Mouse (Mus musculus) MEL (cell line): Measurements from ENCODE around the gene Gfra1. TPM values are rescaled to one million over a fixed set of nuclear protein-coding genes. Genes with fewer than 3 reads are reported as not detected.

Source experiments
- DNase-seq: peaks from one replicate; pipeline ENCODE4 v3.0.0; 2011; ENCODE audit warnings: low read depth, low spot score
- H3K27ac ChIP-seq: 2 replicates; pipeline ENCODE4 v1.5.1; 2012; ENCODE audit warnings: low read depth, mild to moderate bottlenecking, control low read depth, low read length, moderate library complexity; ENCODE audit not compliant: control insufficient read depth
- H3K27me3 ChIP-seq, 2 experiments: fragments of 150-350 bp in 1 of 2; sonication (generic) in 1 of 2; 2 replicates each; pipeline ENCODE4 v1.6.1; 2012; ENCODE audit warnings: low read length in 2 of 2, mild to moderate bottlenecking in 2 of 2, improper control_type of control experiment in 1 of 2, moderate library complexity in 1 of 2; ENCODE audit not compliant: insufficient read depth in 2 of 2, control insufficient read depth in 1 of 2
- H3K36me3 ChIP-seq, 2 experiments: 2 replicates each; pipeline ENCODE4 v1.6.1; 2012 to 2014; ENCODE audit warnings: low read length in 2 of 2, improper control_type of control experiment in 1 of 2, inconsistent platforms in 1 of 2, mild to moderate bottlenecking in 1 of 2; ENCODE audit not compliant: insufficient read depth in 2 of 2, control insufficient read depth in 1 of 2
- H3K4me1 ChIP-seq, 2 experiments: fragments of 150-350 bp in 1 of 2; sonication (generic) in 1 of 2; 2 replicates each; pipeline ENCODE4 v1.6.1; 2012; ENCODE audit warnings: low read length in 2 of 2, improper control_type of control experiment in 1 of 2, mild to moderate bottlenecking in 1 of 2; ENCODE audit not compliant: insufficient read depth in 2 of 2, control insufficient read depth in 1 of 2
- H3K4me3 ChIP-seq, 2 experiments: fragments of 150-350 bp in 1 of 2; sonication (generic) in 1 of 2; 2 replicates each; pipeline ENCODE4 v1.5.1; 2012; ENCODE audit warnings: low read depth in 2 of 2, low read length in 2 of 2, mild to moderate bottlenecking in 2 of 2, moderate library complexity in 2 of 2, control low read depth in 1 of 2, improper control_type of control experiment in 1 of 2; ENCODE audit not compliant: control insufficient read depth in 1 of 2, insufficient read depth in 1 of 2
- H3K79me2 ChIP-seq: 2 replicates; pipeline ENCODE4 v1.6.1; 2012; ENCODE audit warnings: mild to moderate bottlenecking, low read length, moderate library complexity; ENCODE audit not compliant: control insufficient read depth, poor library complexity, insufficient read depth
- H3K9ac ChIP-seq: 2 replicates; pipeline ENCODE4 v1.6.1; 2012; ENCODE audit warnings: low read depth, mild to moderate bottlenecking, control low read depth, low read length, moderate library complexity; ENCODE audit not compliant: control insufficient read depth, poor library complexity, severe bottlenecking
- H3K9me3 ChIP-seq: fragments of 150-350 bp; sonication (generic); replicated peaks from 2 replicates; pipeline ENCODE4 v1.6.1; 2012; ENCODE audit warnings: mild to moderate bottlenecking, low read length, improper control_type of control experiment, moderate library complexity; ENCODE audit not compliant: insufficient read depth
- BHLHE40 ChIP-seq: IDR thresholded peaks from 2 replicates; pipeline ENCODE4 v1.6.1; 2012; ENCODE audit warnings: low read depth, mild to moderate bottlenecking, inconsistent platforms, low read length, improper control_type of control experiment, borderline replicate concordance
- CTCF ChIP-seq, 3 experiments: IDR thresholded peaks in 2 of 3; conservative IDR thresholded peaks in 1 of 3; 2 replicates each; pipeline ENCODE4 v1.5.1; 2011 to 2012; ENCODE audit warnings: low read length in 3 of 3, low read depth in 2 of 3, mild to moderate bottlenecking in 2 of 3, improper control_type of control experiment in 1 of 3, inconsistent platforms in 1 of 3, mixed read lengths in 1 of 3, moderate library complexity in 1 of 3; ENCODE audit not compliant: control insufficient read depth in 1 of 3, insufficient read depth in 1 of 3, poor library complexity in 1 of 3, severe bottlenecking in 1 of 3
- E2F4 ChIP-seq: IDR thresholded peaks from 2 replicates; pipeline ENCODE4 v1.6.1; 2011; ENCODE audit warnings: low read depth, low read length, improper control_type of control experiment, borderline replicate concordance
- EP300 ChIP-seq, 2 experiments: IDR thresholded peaks; 2 replicates each; pipeline ENCODE4 v1.6.1; 2011; ENCODE audit warnings: improper control_type of control experiment in 2 of 2, low read length in 2 of 2, low read depth in 1 of 2, mild to moderate bottlenecking in 1 of 2
- GABPA ChIP-seq: IDR thresholded peaks from 2 replicates; pipeline ENCODE4 v1.6.1; 2012; ENCODE audit warnings: low read depth, mild to moderate bottlenecking, inconsistent platforms, low read length, improper control_type of control experiment, moderate library complexity
- GATA1 ChIP-seq: IDR thresholded peaks from 2 replicates; pipeline ENCODE4 v1.6.1; 2011; ENCODE audit warnings: low read depth, low read length, improper control_type of control experiment
- JUND ChIP-seq: IDR thresholded peaks from 2 replicates; pipeline ENCODE4 v1.6.1; 2011; ENCODE audit warnings: low read depth, mild to moderate bottlenecking, improper control_type of control experiment, low read length
- MAZ ChIP-seq: IDR thresholded peaks from 2 replicates; pipeline ENCODE4 v1.6.1; 2012; ENCODE audit warnings: low read depth, mild to moderate bottlenecking, inconsistent platforms, low read length, improper control_type of control experiment
- MXI1 ChIP-seq: IDR thresholded peaks from 2 replicates; pipeline ENCODE4 v1.6.1; 2011; ENCODE audit warnings: mild to moderate bottlenecking, low read depth, low read length, improper control_type of control experiment
- MYB ChIP-seq: IDR thresholded peaks from 2 replicates; pipeline ENCODE4 v1.6.1; 2011; ENCODE audit warnings: mild to moderate bottlenecking, low read depth, low read length, improper control_type of control experiment
- MYC ChIP-seq: IDR thresholded peaks from 2 replicates; pipeline ENCODE4 v1.6.1; 2011; ENCODE audit warnings: low read depth, mild to moderate bottlenecking, low read length, improper control_type of control experiment, moderate library complexity
- NELFE ChIP-seq: IDR thresholded peaks from 2 replicates; pipeline ENCODE4 v1.6.1; 2011; ENCODE audit warnings: low read depth, low read length, improper control_type of control experiment
- NRF1 ChIP-seq: IDR thresholded peaks from 2 replicates; pipeline ENCODE4 v1.6.1; 2014; ENCODE audit warnings: low read depth, mild to moderate bottlenecking, inconsistent platforms, low read length, improper control_type of control experiment, moderate library complexity; ENCODE audit not compliant: poor library complexity, insufficient read depth, severe bottlenecking
- POLR2AphosphoS5 ChIP-seq: IDR thresholded peaks from 2 replicates; pipeline ENCODE4 v1.6.1; 2012; ENCODE audit warnings: low read depth, borderline replicate concordance, mild to moderate bottlenecking, inconsistent platforms, low read length, moderate library complexity, mixed read lengths
- RAD21 ChIP-seq: IDR thresholded peaks from 2 replicates; pipeline ENCODE4 v1.6.1; 2011; ENCODE audit warnings: mild to moderate bottlenecking, low read depth, low read length, improper control_type of control experiment
- TCF12 ChIP-seq: IDR thresholded peaks from 2 replicates; pipeline ENCODE4 v1.6.1; 2014; ENCODE audit warnings: low read depth, mild to moderate bottlenecking, inconsistent platforms, low read length, improper control_type of control experiment, moderate library complexity
- UBTF ChIP-seq: IDR thresholded peaks from 2 replicates; pipeline ENCODE4 v1.6.1; 2012; ENCODE audit warnings: low read depth, mild to moderate bottlenecking, inconsistent platforms, low read length, improper control_type of control experiment, moderate library complexity, borderline replicate concordance; ENCODE audit not compliant: insufficient read depth
- USF2 ChIP-seq, 2 experiments: IDR thresholded peaks; 2 replicates each; pipeline ENCODE4 v1.6.1; 2011 to 2012; ENCODE audit warnings: improper control_type of control experiment in 2 of 2, low read length in 2 of 2, borderline replicate concordance in 1 of 2, inconsistent platforms in 1 of 2, low read depth in 1 of 2, mild to moderate bottlenecking in 1 of 2; ENCODE audit not compliant: insufficient read depth in 1 of 2
- ZC3H11A ChIP-seq: IDR thresholded peaks from 2 replicates; pipeline ENCODE4 v1.6.1; 2012; ENCODE audit warnings: low read depth, mild to moderate bottlenecking, inconsistent platforms, low read length, improper control_type of control experiment
- ZKSCAN1 ChIP-seq: IDR thresholded peaks from 2 replicates; pipeline ENCODE4 v1.6.1; 2012; ENCODE audit warnings: low read depth, mild to moderate bottlenecking, inconsistent platforms, low read length, improper control_type of control experiment, moderate library complexity
- ZMIZ1 ChIP-seq: IDR thresholded peaks from 2 replicates; pipeline ENCODE4 v1.6.1; 2012; ENCODE audit warnings: low read depth, mild to moderate bottlenecking, inconsistent platforms, low read length, improper control_type of control experiment, moderate library complexity
- polyA plus RNA-seq, 2 experiments: library from polyadenylated mRNA; stranded (reverse) in 1 of 2; unstranded in 1 of 2; fragments of >175 nt in 1 of 2; fragments of >200 nt in 1 of 2; gene quantifications; 2 replicates each; pipeline versions ENCODE4 v1.2.1 to v1.2.4; 2012; ENCODE audit warnings: low replicate concordance in 2 of 2, low read depth in 1 of 2; ENCODE audit not compliant: insufficient read length in 2 of 2, insufficient read depth in 1 of 2, missing spikeins in 1 of 2
- total RNA-seq: library from RNA; depleted of rRNA; stranded (reverse); fragments of 300-350 nt; gene quantifications from 2 replicates; pipeline ENCODE4 v1.2.3, GENCODE M21; 2012

Gene Gfra1
- total and polyA plus RNA-seq, 3 experiments, result not detected

DNA sequence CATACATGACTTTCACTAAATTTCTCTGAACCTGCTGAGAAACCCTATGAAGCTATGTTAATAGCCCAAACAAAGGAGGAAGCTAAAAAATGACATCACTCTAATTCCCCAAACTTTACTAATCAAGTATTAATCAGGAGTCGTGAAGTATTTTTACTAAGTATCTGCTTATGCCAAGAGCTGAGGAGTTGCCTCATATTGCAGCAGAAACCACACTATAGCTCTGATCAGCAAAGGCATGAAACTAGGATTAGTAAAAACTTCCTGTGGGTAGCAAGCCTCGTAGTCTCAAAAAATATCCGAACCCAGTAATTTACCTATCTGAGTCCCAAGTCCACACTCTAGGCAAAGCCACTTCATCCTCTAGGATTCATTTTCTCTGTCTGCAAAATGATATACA is 55.5 kb downstream of the Gfra1 start:
- H3K9me3 ChIP-seq, result no peaks in the 10 kb centered on the region
- no peak for DNase-seq
- no peaks in the 10 kb centered on the region for H3K27me3 ChIP-seq
- H3K4me1 ChIP-seq, result no peaks in the 10 kb centered on the region
- no peak for TF ChIP-seq RAD21
- TF ChIP-seq MXI1, result no peak
- no peak for TF ChIP-seq CTCF (IDR thresholded peaks at IDR 0.05 in 2 of 3, conservative IDR thresholded peaks at IDR 0.05 in 1 of 3; ENCODE audit: control insufficient read depth in 1 of 3, insufficient read depth in 1 of 3, low read depth in 2 of 3, low read length in 3 of 3, poor library complexity in 1 of 3, severe bottlenecking in 1 of 3)
- TF ChIP-seq ZC3H11A, result no peak
- no peak for TF ChIP-seq JUND
- no peak for TF ChIP-seq BHLHE40
- no peak for TF ChIP-seq EP300 (IDR thresholded peaks at IDR 0.05; ENCODE audit: low read depth in 1 of 2, low read length in 2 of 2)
- no peak for TF ChIP-seq NRF1
- TF ChIP-seq E2F4, result no peak
- TF ChIP-seq GABPA, result no peak
- no peak for TF ChIP-seq GATA1
- TF ChIP-seq ZKSCAN1, result no peak
- no peak for TF ChIP-seq NELFE
- TF ChIP-seq ZMIZ1, result no peak
- TF ChIP-seq TCF12, result no peak
- no peak overlapping the region for H3K27ac ChIP-seq
- no peak overlapping the region for H3K4me3 ChIP-seq
- no peaks in the 10 kb centered on the region for H3K36me3 ChIP-seq
- H3K9ac ChIP-seq, result no peak overlapping the region
- no peaks in the 10 kb centered on the region for H3K79me2 ChIP-seq

DNA sequence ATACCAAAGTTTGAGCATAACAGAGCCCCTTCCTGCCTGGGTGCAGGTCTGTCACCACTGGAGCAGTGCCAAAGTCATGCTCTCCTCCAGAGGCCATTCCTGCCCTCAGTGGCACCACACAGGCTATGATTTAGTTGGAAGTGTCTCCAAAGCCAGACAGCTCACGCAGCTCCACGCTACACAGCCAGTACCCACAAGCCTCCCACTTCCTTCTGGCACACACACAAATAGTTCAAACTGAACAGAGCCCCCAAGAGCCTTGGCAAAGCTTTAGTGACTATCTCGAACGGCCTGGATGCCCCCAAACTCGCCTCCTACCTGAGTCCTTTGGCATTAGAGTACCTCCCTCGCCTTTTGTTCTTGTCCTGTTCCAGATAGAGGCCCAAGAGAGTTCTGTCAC is 56.5 kb downstream of the Gfra1 start:
- no peaks in the 10 kb centered on the region for H3K79me2 ChIP-seq
- no peaks in the 10 kb centered on the region for H3K4me1 ChIP-seq
- no peak overlapping the region for H3K27ac ChIP-seq
- H3K4me3 ChIP-seq, result no peak overlapping the region
- TF ChIP-seq MAZ (no peak), RAD21 (no peak), UBTF (no peak), USF2 (IDR thresholded peaks at IDR 0.05; ENCODE audit: borderline replicate concordance in 1 of 2, insufficient read depth in 1 of 2, low read depth in 1 of 2, low read length in 2 of 2) (no peak), POLR2AphosphoS5 (no peak), MYC (no peak), MYB (no peak), MXI1 (no peak)
- H3K9me3 ChIP-seq, result no peaks in the 10 kb centered on the region
- no peaks in the 10 kb centered on the region for H3K27me3 ChIP-seq
- DNase-seq, result no peak
- no peaks in the 10 kb centered on the region for H3K36me3 ChIP-seq
- no peak overlapping the region for H3K9ac ChIP-seq
